Mouse (Mus musculus): ENCODE data around the gene Wdr91.
A peak's percentile ranks its signal among the peaks of the same experiment; 100 is the strongest.

GRCm38 (mm10) chr6:34875268-34875761, 35.4 kb downstream of the Wdr91 start:
- no peak for TF ChIP-seq CTCF (conservative IDR thresholded peaks at IDR 0.05; ENCODE audit: insufficient read depth, insufficient read length, low read depth, low read length)
- peak; percentile 17 for TF ChIP-seq POLR2A (IDR thresholded peaks at IDR 0.05; ENCODE audit: low read depth, low read length)

Measured in kidney, adult 2 months (tissue).